Mouse (Mus musculus): ENCODE measurements around the gene Hectd2.

DNA sequence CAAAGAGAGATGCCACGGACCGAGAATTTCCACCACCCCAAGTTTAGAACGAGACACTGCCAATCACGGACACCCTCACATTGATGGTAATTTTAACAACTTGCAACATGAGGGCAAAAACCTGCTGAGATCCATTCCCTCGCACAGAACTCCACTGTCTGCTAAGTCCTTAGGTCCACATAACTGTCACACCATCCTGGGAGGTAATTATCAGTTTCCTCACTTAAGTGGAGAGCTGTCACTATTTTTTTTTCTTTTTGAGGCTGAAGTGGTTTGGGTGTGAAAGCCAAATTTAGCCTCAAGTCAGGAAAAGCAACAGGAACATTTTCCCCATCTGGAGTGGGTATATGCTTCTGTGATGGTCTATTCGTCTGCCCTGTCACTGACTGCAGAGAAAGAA lies 110.0 kb downstream of the Hectd2 start:
- TF ChIP-seq POLR2A (IDR thresholded peaks at IDR 0.05; ENCODE audit: insufficient read depth, low read length) (no peak), CTCF (IDR thresholded peaks at IDR 0.05; ENCODE audit: low read depth, low read length) (no peak)
